Mouse (Mus musculus) heart, postnatal 0 days (tissue): ENCODE measurements around the gene Znrf2.

ENCODE experiments used
- CTCF ChIP-seq: IDR thresholded peaks from 2 replicates; pipeline ENCODE4 v1.5.1; 2016; ENCODE audit warnings: antibody characterized with exemption, control low read depth, low read depth
- EP300 ChIP-seq: IDR thresholded peaks from 2 replicates; pipeline ENCODE4 v1.6.1; 2016; ENCODE audit warnings: antibody characterized with exemption, low read depth

DNA sequence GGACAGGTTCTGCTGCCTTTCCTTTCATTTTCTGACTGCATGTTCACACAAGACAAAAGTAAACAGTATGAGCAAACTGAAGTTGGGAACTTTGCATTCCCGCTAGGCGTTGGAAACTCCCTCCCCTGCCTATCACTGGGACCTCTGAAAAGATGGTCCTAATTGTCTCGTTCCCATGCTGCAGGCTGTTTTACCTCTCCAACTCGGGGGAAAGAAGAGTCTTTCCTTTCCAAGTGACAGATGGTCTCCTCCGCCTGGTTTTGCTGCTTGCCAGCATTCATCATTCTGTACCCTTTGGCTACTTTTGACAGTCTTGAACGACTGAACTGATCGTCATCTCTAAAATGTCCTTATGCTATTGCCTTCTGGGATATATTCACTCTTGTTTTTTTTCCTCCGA is 14.4 kb upstream of the Znrf2 start:
- no peak for TF ChIP-seq CTCF
- no peak for TF ChIP-seq EP300
